Comparison of ENCODE assay signal across 20 mouse cellular contexts in genomic region chr19:55377465-55377864, GRCm38 (mm10).
"Had no signal": no experiment of that assay in that cellular context is flagged by ENCODE, and none has a peak within 500 bp of the region (broad histone marks: within the 10 kb centered on the region; RNA-seq: fewer than 3 reads in every experiment).

No protein-coding gene starts in this region.

- H3K4me2 ChIP-seq: limb, embryonic 15.5 days; liver, embryonic 15.5 days; lung, embryonic 14.5 days; midbrain, embryonic 12.5 days; neural tube, embryonic 13.5 days; neural tube, embryonic 15.5 days; stomach, embryonic 15.5 days had no signal

- H3K27me3 ChIP-seq: limb, embryonic 15.5 days; liver, embryonic 15.5 days; midbrain, embryonic 12.5 days; neural tube, embryonic 13.5 days; stomach, embryonic 15.5 days had no signal

- H3K36me3 ChIP-seq: limb, embryonic 15.5 days; midbrain, embryonic 12.5 days; neural tube, embryonic 13.5 days; neural tube, embryonic 15.5 days; stomach, embryonic 15.5 days had no signal

- DNase-seq: lung, adult 18-20 months; lung, embryonic 14.5 days; lung, postnatal 10 days; lung, postnatal 4 days; retina, postnatal 1 day; right cerebral cortex, adult 18-20 months; right cerebral cortex, postnatal 25 days; right cerebral cortex, postnatal 4 days; spleen, adult 18-20 months; thymus, adult 2 months; thymus, postnatal 25 days; thymus, postnatal 4 days had no signal

- H3K4me1 ChIP-seq: stomach, embryonic 15.5 days had no signal

- H3K27ac ChIP-seq: limb, embryonic 15.5 days; liver, embryonic 15.5 days; midbrain, embryonic 12.5 days; neural tube, embryonic 13.5 days; neural tube, embryonic 15.5 days; stomach, embryonic 15.5 days; stomach, postnatal 0 days had no signal

- H3K9ac ChIP-seq: limb, embryonic 15.5 days; liver, embryonic 15.5 days; lung, embryonic 14.5 days; midbrain, embryonic 12.5 days; neural tube, embryonic 13.5 days; neural tube, embryonic 15.5 days; stomach, embryonic 15.5 days had no signal

- H3K4me3 ChIP-seq: limb, embryonic 15.5 days; liver, embryonic 15.5 days; midbrain, embryonic 12.5 days; myocyte; neural tube, embryonic 13.5 days; neural tube, embryonic 15.5 days; stomach, embryonic 15.5 days had no signal

- H3K9me3 ChIP-seq: limb, embryonic 15.5 days; liver, embryonic 15.5 days; midbrain, embryonic 12.5 days; neural tube, embryonic 13.5 days; neural tube, embryonic 15.5 days; stomach, embryonic 15.5 days had no signal
